Mouse (Mus musculus): Measurements from ENCODE around the gene Mrps5. TPM values are rescaled to one million over a fixed set of nuclear protein-coding genes. Genes with fewer than 3 reads are reported as not detected.

Gene Mrps5
- total and polyA plus RNA-seq, 2 experiments from 2014 or later, result 69.4 to 140 TPM

DNA sequence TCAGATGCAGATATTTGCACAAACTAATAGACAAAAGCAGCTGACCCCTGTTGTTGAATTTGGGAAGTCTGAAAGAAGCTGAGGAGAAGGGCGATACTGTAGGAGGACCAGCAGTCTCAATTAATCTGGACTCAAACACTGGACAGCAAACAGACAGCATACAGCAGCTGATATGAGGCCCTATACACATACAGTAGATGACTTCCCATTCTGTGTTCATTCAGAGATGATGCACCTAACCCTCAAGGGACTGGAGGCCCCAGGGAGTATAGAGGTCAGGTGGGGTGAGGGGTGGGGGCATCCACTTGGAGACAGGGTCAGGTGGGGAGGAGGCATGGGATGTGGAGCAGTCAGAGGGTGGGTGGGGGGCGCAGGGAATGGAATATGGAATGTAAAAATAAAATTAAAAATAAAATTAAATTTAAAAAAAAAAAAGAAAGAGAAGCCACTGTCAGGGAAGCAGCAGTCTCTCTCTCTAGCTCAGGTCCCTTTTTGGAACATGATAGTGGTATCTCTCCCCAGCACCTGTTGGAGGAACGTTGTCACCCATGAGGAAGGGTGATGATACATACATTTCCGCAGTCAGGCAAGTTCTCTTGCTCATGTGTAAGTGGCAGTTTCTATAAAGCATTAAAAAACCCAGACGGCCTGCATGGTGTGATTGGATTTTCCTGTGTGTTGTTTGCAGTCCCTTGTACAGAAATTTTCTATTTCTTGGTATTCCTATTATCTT, 38.5 kb upstream of the Mrps5 start:
- DNase-seq (ENCODE audit: low spot score), result no peak
- Histone ChIP-seq H3K27me3 (ENCODE audit: insufficient read depth, low read length) (no peaks in the 10 kb centered on the region), H3K9me3 (ENCODE audit: low read length) (no peaks in the 10 kb centered on the region), H3K36me3 (ENCODE audit: insufficient read depth, low read length) (no peaks in the 10 kb centered on the region), H3K4me1 (ENCODE audit: insufficient read depth, low read length) (no peaks in the 10 kb centered on the region), H3K27ac (ENCODE audit: low read depth, low read length) (no peak overlapping the region), H3K4me2 (ENCODE audit: low read depth, low read length, poor library complexity, severe bottlenecking) (no peak overlapping the region), H3K9ac (replicated peaks; ENCODE audit: low read length, poor library complexity, severe bottlenecking) (no peak overlapping the region), H3K4me3 (ENCODE audit: low read depth, low read length) (no peak overlapping the region)
- ATAC-seq (ENCODE audit: low FRiP score), result no peak
- 73% methylated on average over 5 of the region's 5 CpGs for WGBS
- TF ChIP-seq CTCF (IDR thresholded peaks at IDR 0.05), result no peak

DNA sequence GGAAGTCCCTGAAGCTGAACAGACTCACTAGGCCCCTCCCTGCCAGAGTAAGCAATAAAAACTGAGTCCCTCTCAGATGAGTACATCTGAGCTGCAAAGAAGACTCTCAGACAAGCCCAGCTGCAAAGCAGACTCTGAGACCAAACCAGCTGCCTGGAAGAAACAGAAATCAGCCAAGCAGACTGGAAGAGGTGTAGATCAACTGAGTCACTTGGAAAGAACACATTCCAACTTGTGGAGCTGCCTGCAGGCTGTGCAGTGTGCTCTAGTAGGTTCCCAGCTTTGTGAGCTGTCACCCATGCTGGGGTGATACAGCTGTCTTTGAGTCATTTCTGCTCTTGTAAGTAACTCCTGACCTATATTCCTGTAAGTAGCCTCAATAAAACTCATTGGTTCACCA, 37.3 kb upstream of the Mrps5 start:
- no peak overlapping the region for H3K27ac ChIP-seq (ENCODE audit: low read depth, low read length)
- no peak overlapping the region for H3K4me3 ChIP-seq (ENCODE audit: low read depth, low read length)
- H3K9ac ChIP-seq (replicated peaks; ENCODE audit: low read length, poor library complexity, severe bottlenecking), result no peak overlapping the region
- H3K9me3 ChIP-seq (ENCODE audit: low read length), result no peaks in the 10 kb centered on the region
- H3K4me2 ChIP-seq (ENCODE audit: low read depth, low read length, poor library complexity, severe bottlenecking), result no peak overlapping the region
- no peaks in the 10 kb centered on the region for H3K27me3 ChIP-seq (ENCODE audit: insufficient read depth, low read length)
- no peaks in the 10 kb centered on the region for H3K4me1 ChIP-seq (ENCODE audit: insufficient read depth, low read length)
- H3K36me3 ChIP-seq (ENCODE audit: insufficient read depth, low read length), result no peaks in the 10 kb centered on the region
- TF ChIP-seq CTCF (IDR thresholded peaks at IDR 0.05), result no peak
- ATAC-seq (ENCODE audit: low FRiP score), result no peak
- DNase-seq (ENCODE audit: low spot score), result no peak

DNA sequence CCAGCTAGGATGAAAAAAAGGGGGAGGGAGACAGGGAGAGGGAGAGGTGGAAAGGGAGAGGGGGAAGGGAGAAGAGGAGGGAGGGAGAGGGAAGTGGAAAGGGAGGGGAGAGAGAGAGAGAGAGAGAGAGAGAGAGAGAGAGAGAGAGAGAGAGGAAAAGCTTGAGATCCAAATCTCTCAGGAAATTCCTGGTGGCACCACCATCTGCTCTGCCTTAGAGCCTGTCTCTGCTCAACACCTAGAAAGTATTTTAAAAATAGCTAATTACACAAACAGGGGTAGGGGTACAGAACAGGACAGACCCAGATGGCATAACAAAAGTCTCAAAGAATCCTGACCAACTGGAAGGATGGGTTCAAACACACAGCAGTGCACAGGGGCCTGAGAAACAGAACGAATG, 36.6 kb upstream of the Mrps5 start:
- H3K36me3 ChIP-seq (ENCODE audit: insufficient read depth, low read length), result no peaks in the 10 kb centered on the region
- no peak for ATAC-seq (ENCODE audit: low FRiP score)
- no peak overlapping the region for H3K27ac ChIP-seq (ENCODE audit: low read depth, low read length)
- no peak overlapping the region for H3K9ac ChIP-seq (replicated peaks; ENCODE audit: low read length, poor library complexity, severe bottlenecking)
- DNase-seq (ENCODE audit: low spot score), result no peak
- H3K4me1 ChIP-seq (ENCODE audit: insufficient read depth, low read length), result no peaks in the 10 kb centered on the region
- no peak for TF ChIP-seq CTCF (IDR thresholded peaks at IDR 0.05)
- H3K9me3 ChIP-seq (ENCODE audit: low read length), result no peaks in the 10 kb centered on the region
- no peak overlapping the region for H3K4me2 ChIP-seq (ENCODE audit: low read depth, low read length, poor library complexity, severe bottlenecking)
- H3K4me3 ChIP-seq (ENCODE audit: low read depth, low read length), result no peak overlapping the region
- WGBS, result 74% methylated on average over 1 of the region's 1 CpGs
- no peaks in the 10 kb centered on the region for H3K27me3 ChIP-seq (ENCODE audit: insufficient read depth, low read length)

DNA sequence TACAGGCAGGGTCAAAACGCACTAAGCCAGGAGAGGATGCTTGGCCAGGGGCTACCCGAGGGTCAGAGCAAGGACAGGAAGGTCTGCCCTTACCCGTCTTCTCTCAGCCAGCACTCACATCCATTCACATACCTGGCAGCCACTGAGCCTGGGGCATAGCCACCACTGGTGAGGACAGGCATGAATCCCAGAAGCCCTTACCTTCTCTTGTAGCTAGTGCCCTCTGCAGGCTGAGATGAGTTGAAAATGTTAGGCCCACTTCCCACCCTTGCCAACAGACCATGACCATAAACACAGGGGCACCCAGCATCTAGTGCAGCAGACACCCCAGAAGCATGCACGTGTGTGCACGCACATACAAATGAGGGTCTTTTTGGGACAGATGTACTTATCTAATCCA, 35.9 kb upstream of the Mrps5 start:
- ATAC-seq (ENCODE audit: low FRiP score), result no peak
- no peak overlapping the region for H3K27ac ChIP-seq (ENCODE audit: low read depth, low read length)
- H3K36me3 ChIP-seq (ENCODE audit: insufficient read depth, low read length), result no peaks in the 10 kb centered on the region
- peak; percentile 70 for DNase-seq (ENCODE audit: low spot score)
- H3K4me2 ChIP-seq (ENCODE audit: low read depth, low read length, poor library complexity, severe bottlenecking), result no peak overlapping the region
- H3K9ac ChIP-seq (replicated peaks; ENCODE audit: low read length, poor library complexity, severe bottlenecking), result no peak overlapping the region
- no peaks in the 10 kb centered on the region for H3K9me3 ChIP-seq (ENCODE audit: low read length)
- no peaks in the 10 kb centered on the region for H3K4me1 ChIP-seq (ENCODE audit: insufficient read depth, low read length)
- 58% methylated on average over 5 of the region's 5 CpGs for WGBS
- peak; percentile 71 for TF ChIP-seq CTCF (IDR thresholded peaks at IDR 0.05)
- H3K27me3 ChIP-seq (ENCODE audit: insufficient read depth, low read length), result no peaks in the 10 kb centered on the region
- H3K4me3 ChIP-seq (ENCODE audit: low read depth, low read length), result no peak overlapping the region

DNA sequence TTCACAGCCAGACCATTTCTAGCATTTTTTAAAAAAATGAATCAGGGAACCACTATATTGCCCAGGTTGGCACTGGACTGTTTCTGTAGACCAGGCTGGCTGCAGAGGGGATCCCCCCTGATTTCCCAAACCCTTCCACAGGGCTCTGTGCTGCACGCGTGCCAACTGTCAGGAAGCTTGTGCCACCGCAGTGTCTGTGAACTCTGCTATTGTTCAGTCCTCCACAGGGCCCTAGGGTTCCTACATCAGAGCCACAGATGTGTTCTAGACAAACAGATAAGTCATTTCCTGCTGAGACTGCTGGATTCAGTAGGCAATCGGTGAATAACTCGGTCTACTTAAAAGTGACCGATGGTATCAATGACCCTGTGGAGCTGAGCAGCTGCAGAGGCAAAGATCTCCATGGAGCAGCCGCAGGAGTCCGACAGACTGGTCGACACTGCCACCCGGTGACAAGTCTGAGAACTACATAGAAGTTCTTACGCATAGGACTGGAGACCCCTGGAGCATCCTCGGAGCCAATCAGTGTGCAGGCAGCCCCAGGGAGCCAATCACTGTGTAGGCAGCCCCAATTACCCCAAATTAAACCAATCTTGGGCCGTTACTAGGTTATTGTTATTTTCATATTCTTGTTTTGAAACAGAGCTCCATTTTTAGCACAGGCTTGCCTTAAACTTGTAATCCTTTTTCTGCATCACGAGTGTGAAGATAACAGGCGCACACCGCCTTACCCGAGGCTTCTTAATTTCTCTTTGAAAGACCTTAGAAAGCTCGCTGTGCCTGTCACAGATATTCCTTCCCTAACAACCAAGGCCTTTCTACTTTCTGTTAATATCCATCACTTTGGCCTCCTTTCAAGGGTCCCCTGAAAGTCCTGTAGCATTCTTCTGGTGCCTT, 27.7 kb upstream of the Mrps5 start:
- Histone ChIP-seq H3K4me3 (ENCODE audit: low read depth, low read length) (peak overlapping the region; percentile 30), H3K4me1 (ENCODE audit: insufficient read depth, low read length) (no peaks in the 10 kb centered on the region), H3K9ac (replicated peaks; ENCODE audit: low read length, poor library complexity, severe bottlenecking) (0 out of 2 replicates have a peak overlapping the region, but pooled peaks have one; percentile 29), H3K36me3 (ENCODE audit: insufficient read depth, low read length) (no peaks in the 10 kb centered on the region), H3K27ac (ENCODE audit: low read depth, low read length) (0 out of 2 replicates have a peak overlapping the region, but pooled peaks have one; percentile 47), H3K27me3 (ENCODE audit: insufficient read depth, low read length) (no peaks in the 10 kb centered on the region; the same call in 1 of the 2 replicates), H3K4me2 (ENCODE audit: low read depth, low read length, poor library complexity, severe bottlenecking) (peak overlapping the region; percentile 43), H3K9me3 (ENCODE audit: low read length) (no peaks in the 10 kb centered on the region)
- peak; percentile 92 for TF ChIP-seq CTCF (IDR thresholded peaks at IDR 0.05)
- peak; percentile 97 for DNase-seq (ENCODE audit: low spot score)
- 8% methylated on average over 18 of the region's 18 CpGs for WGBS
- ATAC-seq (ENCODE audit: low FRiP score), result peak; percentile 99

DNA sequence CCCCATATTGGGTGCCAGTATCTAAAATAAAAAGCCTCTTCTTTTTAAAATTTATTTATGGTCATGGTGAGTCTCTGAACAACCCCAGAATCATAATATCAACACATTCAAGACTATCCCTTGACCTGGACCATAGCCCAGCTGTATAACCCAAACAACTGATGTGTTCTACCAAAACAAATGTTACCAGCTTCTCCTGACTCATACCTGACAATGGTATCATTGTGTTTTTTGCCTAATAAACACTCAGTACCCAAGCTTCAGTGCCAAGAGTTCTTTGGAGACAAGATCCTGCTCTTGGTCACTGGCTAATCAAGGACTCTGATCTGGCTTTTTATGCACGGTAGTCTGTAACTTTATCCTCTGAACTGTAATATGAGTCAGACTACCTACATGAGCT, 13.7 kb upstream of the Mrps5 start:
- 71% methylated on average over 1 of the region's 1 CpGs for WGBS
- no peaks in the 10 kb centered on the region for H3K27me3 ChIP-seq (ENCODE audit: insufficient read depth, low read length)
- DNase-seq (ENCODE audit: low spot score) (no peak), ATAC-seq (ENCODE audit: low FRiP score) (no peak)
- H3K27ac ChIP-seq (ENCODE audit: low read depth, low read length), result no peak overlapping the region
- no peak overlapping the region for H3K9ac ChIP-seq (replicated peaks; ENCODE audit: low read length, poor library complexity, severe bottlenecking)
- H3K4me3 ChIP-seq (ENCODE audit: low read depth, low read length), result no peak overlapping the region
- TF ChIP-seq CTCF (IDR thresholded peaks at IDR 0.05), result no peak
- H3K4me1 ChIP-seq (ENCODE audit: insufficient read depth, low read length), result no peaks in the 10 kb centered on the region
- H3K9me3 ChIP-seq (ENCODE audit: low read length), result peaks cover 4% of the 10 kb centered on the region; the same call in 1 of the 2 replicates
- H3K36me3 ChIP-seq (ENCODE audit: insufficient read depth, low read length), result peaks cover 20% of the 10 kb centered on the region
- no peak overlapping the region for H3K4me2 ChIP-seq (ENCODE audit: low read depth, low read length, poor library complexity, severe bottlenecking)

Measured in midbrain, postnatal 0 days (tissue).